Mouse (Mus musculus): ENCODE measurements at regions not wholly inside any gene's neighbourhood (a gene's known extent, or its start where the extent isn't known, plus 50 kb on each side); places are given as distances from the start of the nearest gene placed in this dataset.

GRCm38 (mm10) chrX:142600782-142601181 lies 80.4 kb upstream of the Tmem164 start:
- H3K4me2 ChIP-seq: no peak overlapping the region
- H3K4me1 ChIP-seq: no peaks in the 10 kb centered on the region
- WGBS (ENCODE audit: insufficient replicate concordance): 52% methylated on average over 1 of the region's 1 CpGs
- H3K36me3 ChIP-seq: no peaks in the 10 kb centered on the region
- H3K27ac ChIP-seq: no peak overlapping the region
- H3K4me3 ChIP-seq: no peak overlapping the region
- no peak overlapping the region for H3K9ac ChIP-seq
- no peak for ATAC-seq
- no peaks in the 10 kb centered on the region for H3K9me3 ChIP-seq (replicated peaks)
- H3K27me3 ChIP-seq (replicated peaks): no peaks in the 10 kb centered on the region

GRCm38 (mm10) chrX:142605088-142605487 lies 76.1 kb upstream of the Tmem164 start:
- H3K4me3 ChIP-seq: no peak overlapping the region
- no peak overlapping the region for H3K4me2 ChIP-seq
- H3K9me3 ChIP-seq (replicated peaks): no peaks in the 10 kb centered on the region
- no peak overlapping the region for H3K27ac ChIP-seq
- no peaks in the 10 kb centered on the region for H3K36me3 ChIP-seq
- no peak overlapping the region for H3K9ac ChIP-seq
- WGBS (ENCODE audit: insufficient replicate concordance): 33% methylated on average over 3 of the region's 3 CpGs
- no peaks in the 10 kb centered on the region for H3K4me1 ChIP-seq
- H3K27me3 ChIP-seq (replicated peaks): no peaks in the 10 kb centered on the region
- no peak for ATAC-seq

DNA sequence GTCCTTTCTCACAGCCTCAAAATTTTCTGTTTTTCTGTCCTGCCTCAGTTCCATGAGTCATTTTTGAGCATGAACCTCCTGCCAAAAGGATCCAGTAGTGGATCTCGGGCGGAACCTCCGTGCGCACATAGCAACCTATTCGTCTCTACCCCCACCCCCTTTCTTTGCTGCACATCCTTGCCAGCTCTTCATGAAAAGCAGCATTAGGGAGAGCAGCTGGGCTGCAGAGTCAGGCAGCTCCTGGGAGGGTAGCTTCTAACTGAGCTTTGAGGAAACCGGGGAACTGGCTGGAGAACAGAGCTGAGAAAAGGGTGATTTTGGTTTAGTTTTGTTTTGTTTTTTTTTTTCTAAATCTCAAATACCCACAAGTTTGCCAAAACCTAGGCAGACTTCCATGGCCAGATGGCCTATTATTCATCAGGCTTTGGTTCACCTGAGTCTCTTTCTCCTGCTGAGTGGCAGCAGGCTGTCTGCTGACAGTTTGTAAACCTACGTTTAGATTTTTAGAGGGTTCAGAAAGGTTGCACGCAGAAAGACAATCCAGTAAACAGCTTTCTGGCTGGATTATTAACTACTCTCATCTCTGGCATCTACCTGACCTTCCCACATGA lies 74.5 kb upstream of the Tmem164 start:
- H3K9me3 ChIP-seq (replicated peaks): no peaks in the 10 kb centered on the region
- no peak overlapping the region for H3K9ac ChIP-seq
- WGBS (ENCODE audit: insufficient replicate concordance): 82% methylated on average over 8 of the region's 8 CpGs
- ATAC-seq: no peak
- H3K27ac ChIP-seq: no peak overlapping the region
- no peak overlapping the region for H3K4me3 ChIP-seq
- no peaks in the 10 kb centered on the region for H3K4me1 ChIP-seq
- no peaks in the 10 kb centered on the region for H3K27me3 ChIP-seq (replicated peaks)
- H3K36me3 ChIP-seq: no peaks in the 10 kb centered on the region
- no peak overlapping the region for H3K4me2 ChIP-seq

DNA sequence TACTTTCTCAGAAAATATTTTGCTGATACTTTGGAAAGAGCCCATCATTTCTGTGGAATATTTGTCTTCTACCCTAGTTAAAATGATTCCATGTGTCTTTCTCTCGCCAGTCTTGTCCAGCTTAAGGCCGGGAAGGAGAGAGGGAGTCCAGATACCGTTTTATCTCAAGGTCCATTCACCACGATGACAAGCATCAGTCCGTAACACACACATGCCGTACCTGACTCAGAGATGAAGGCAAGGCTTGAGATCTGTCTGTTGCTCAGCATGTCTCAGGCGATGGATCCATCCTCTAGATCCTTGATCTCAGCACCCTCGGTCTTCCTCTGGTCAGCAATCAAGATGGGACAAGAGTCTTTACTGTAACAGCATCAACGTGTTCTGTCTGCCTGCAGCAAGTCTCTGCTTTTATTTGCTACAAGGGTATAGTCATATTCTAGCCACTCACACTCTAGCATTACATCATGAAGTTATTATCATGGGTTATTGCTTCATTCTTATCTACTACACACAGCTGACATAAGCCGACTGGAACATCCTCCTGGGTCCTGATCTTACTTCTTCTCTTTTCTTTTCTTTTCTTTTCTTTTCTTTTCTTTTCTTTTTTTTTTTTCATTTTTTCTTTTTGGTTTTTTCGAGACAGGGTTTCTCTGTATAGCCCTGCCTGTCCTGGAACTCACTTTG lies 64.9 kb upstream of the Tmem164 start:
- Histone ChIP-seq H3K9me3 (replicated peaks) (no peaks in the 10 kb centered on the region), H3K4me2 (no peak overlapping the region), H3K27me3 (replicated peaks) (no peaks in the 10 kb centered on the region; the same call in 1 of the 2 replicates), H3K27ac (no peak overlapping the region), H3K4me1 (0 out of 2 replicates have a peak, but pooled peaks cover 5% of the 10 kb centered on the region), H3K9ac (no peak overlapping the region), H3K36me3 (no peaks in the 10 kb centered on the region), H3K4me3 (no peak overlapping the region)
- WGBS (ENCODE audit: insufficient replicate concordance): 54% methylated on average over 11 of the region's 11 CpGs
- peak; percentile 42; the same call in 1 of the 2 replicates for ATAC-seq

DNA sequence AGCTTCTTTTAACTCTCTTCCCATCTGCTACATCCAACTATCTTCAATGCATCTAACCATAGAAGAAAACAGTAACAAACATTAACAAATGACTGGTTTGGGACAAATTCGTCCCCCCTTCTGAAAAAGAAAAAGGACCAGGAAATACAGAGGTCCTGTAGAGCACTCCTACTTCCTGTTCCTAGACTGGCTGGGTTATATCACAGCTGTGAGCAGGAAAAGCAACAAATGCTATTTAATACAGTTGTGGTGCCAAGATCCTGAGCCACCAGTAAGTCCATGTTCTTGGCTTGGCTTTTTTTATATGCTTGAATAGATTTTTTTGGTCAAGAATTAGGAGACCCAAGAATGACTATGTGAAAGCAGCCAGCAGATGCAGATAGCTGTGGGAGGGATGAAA lies 62.8 kb upstream of the Tmem164 start:
- H3K4me1 ChIP-seq: 0 out of 2 replicates have a peak, but pooled peaks cover 5% of the 10 kb centered on the region
- ATAC-seq: no peak
- H3K9me3 ChIP-seq (replicated peaks): no peaks in the 10 kb centered on the region
- H3K36me3 ChIP-seq: no peaks in the 10 kb centered on the region
- no peak overlapping the region for H3K27ac ChIP-seq
- H3K4me3 ChIP-seq: no peak overlapping the region
- H3K27me3 ChIP-seq (replicated peaks): no peaks in the 10 kb centered on the region
- no peak overlapping the region for H3K9ac ChIP-seq
- no peak overlapping the region for H3K4me2 ChIP-seq
- 29% methylated on average over 1 of the region's 1 CpGs for WGBS (ENCODE audit: insufficient replicate concordance)

DNA sequence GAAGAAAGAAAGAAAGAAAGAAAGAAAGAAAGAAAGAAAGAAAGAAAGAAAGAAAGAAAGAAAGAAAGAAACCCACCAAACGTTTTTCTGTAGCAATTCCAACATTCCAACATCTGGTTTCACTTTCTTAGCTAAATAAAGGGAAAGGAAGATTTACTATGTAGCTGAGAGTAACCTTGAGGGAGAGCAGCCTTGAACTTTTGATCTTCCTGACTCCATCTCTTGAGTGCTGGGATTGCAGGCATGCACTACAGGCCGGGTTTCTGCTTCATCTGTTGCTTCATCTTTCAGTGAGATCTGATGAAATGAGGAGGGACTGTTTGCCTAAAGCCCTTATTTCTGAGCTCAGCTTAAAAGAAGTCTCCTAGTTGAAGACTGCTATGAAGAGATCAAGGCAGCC lies 57.8 kb upstream of the Tmem164 start:
- H3K27me3 ChIP-seq (replicated peaks): no peaks in the 10 kb centered on the region
- no peaks in the 10 kb centered on the region for H3K4me1 ChIP-seq
- H3K4me3 ChIP-seq: no peak overlapping the region
- ATAC-seq: no peak
- 38% methylated on average over 2 of the region's 2 CpGs for WGBS (ENCODE audit: insufficient replicate concordance)
- H3K9ac ChIP-seq: no peak overlapping the region
- no peaks in the 10 kb centered on the region for H3K9me3 ChIP-seq (replicated peaks)
- H3K36me3 ChIP-seq: no peaks in the 10 kb centered on the region
- no peak overlapping the region for H3K27ac ChIP-seq
- no peak overlapping the region for H3K4me2 ChIP-seq

- H3K27me3 ChIP-seq (replicated peaks): 0 out of 2 replicates have a peak, but pooled peaks cover 5% of the 10 kb centered on the region
- no peaks in the 10 kb centered on the region for H3K36me3 ChIP-seq
- H3K4me2 ChIP-seq: no peak overlapping the region
- H3K27ac ChIP-seq: no peak overlapping the region
- H3K4me1 ChIP-seq: no peaks in the 10 kb centered on the region
- ATAC-seq: no peak
- 29% methylated on average over 2 of the region's 2 CpGs for WGBS (ENCODE audit: insufficient replicate concordance)
- no peak overlapping the region for H3K4me3 ChIP-seq
- H3K9ac ChIP-seq: no peak overlapping the region
- H3K9me3 ChIP-seq (replicated peaks): no peaks in the 10 kb centered on the region
Observed at GRCm38 (mm10) chrX:142623882-142624281, 57.3 kb upstream of the Tmem164 start.

Measured in liver, embryonic 12.5 days (tissue).